Mouse (Mus musculus) erythroblast, embryonic 14.5 days (primary cell): Measurements from ENCODE around the gene Pja2.

Experiments used
- GATA1 ChIP-seq: IDR thresholded peaks from 2 replicates; pipeline ENCODE4 v1.6.1; 2012; ENCODE audit warnings: low read length, inconsistent platforms, mixed read lengths
- TAL1 ChIP-seq: IDR thresholded peaks from 3 replicates; pipeline ENCODE4 v1.6.1; 2012; ENCODE audit warnings: low read length, inconsistent platforms, mixed read lengths

GRCm38 (mm10) chr17:64333956-64334355 lies 2.2 kb upstream of the Pja2 start:
- TF ChIP-seq GATA1 = no peak
- no peak for TF ChIP-seq TAL1
